Mouse (Mus musculus): ENCODE measurements around the gene Stc2. TPM values are rescaled to one million over a fixed set of nuclear protein-coding genes. Genes with fewer than 3 reads are reported as not detected.

Stc2 gene
- polyA plus RNA-seq (2015; fragmentation: Nextera tagmentation; extraction: Ambion mirVana), result 1.2 and 2.8 TPM in 2 replicates

GRCm38 (mm10) chr11:31369648-31370286 lies at the start of gene Stc2:
Gene Stc2 (minus strand): TSS chr11:31370074.
- Histone ChIP-seq H3K4me3 (replicated peaks) (peak within 1 kb of the TSS; percentile 67), H3K27me3 (replicated peaks) (peaks cover 35% of the 10 kb centered on the region), H3K4me2 (peak within 1 kb of the TSS; percentile 99), H3K27ac (replicated peaks) (no peak within 1 kb of the TSS), H3K4me1 (peaks cover 27% of the 10 kb centered on the region), H3K36me3 (no peaks in the 10 kb centered on the region), H3K9ac (replicated peaks) (peak within 1 kb of the TSS; percentile 45), H3K9me3 (replicated peaks) (no peaks in the 10 kb centered on the region)
- under 1% methylated on average over 51 of the region's 51 CpGs for WGBS
- peak; percentile 85 for ATAC-seq (ENCODE audit: low FRiP score)

- WGBS, result 89% methylated on average over 5 of the region's 5 CpGs
- no peaks in the 10 kb centered on the region for H3K27me3 ChIP-seq (replicated peaks)
- no peaks in the 10 kb centered on the region for H3K9me3 ChIP-seq (replicated peaks)
- no peak overlapping the region for H3K9ac ChIP-seq (replicated peaks)
- H3K4me2 ChIP-seq, result no peak overlapping the region
- H3K4me3 ChIP-seq (replicated peaks), result no peak overlapping the region
- no peak for ATAC-seq (ENCODE audit: low FRiP score)
- no peak overlapping the region for H3K27ac ChIP-seq (replicated peaks)
- H3K4me1 ChIP-seq, result no peaks in the 10 kb centered on the region
- no peaks in the 10 kb centered on the region for H3K36me3 ChIP-seq
These were observed 47.2 kb upstream of the Stc2 start for GRCm38 (mm10) chr11:31417071-31417470.

- WGBS, result 83% methylated on average over 3 of the region's 3 CpGs
- Histone ChIP-seq H3K4me2 (no peak overlapping the region), H3K4me3 (replicated peaks) (no peak overlapping the region), H3K27ac (replicated peaks) (no peak overlapping the region), H3K36me3 (no peaks in the 10 kb centered on the region), H3K9me3 (replicated peaks) (no peaks in the 10 kb centered on the region), H3K9ac (replicated peaks) (no peak overlapping the region), H3K4me1 (no peaks in the 10 kb centered on the region), H3K27me3 (replicated peaks) (no peaks in the 10 kb centered on the region)
- no peak for ATAC-seq (ENCODE audit: low FRiP score)
These were observed 42.5 kb upstream of the Stc2 start for GRCm38 (mm10) chr11:31412376-31412775.

GRCm38 (mm10) chr11:31406736-31407135 lies 36.9 kb upstream of the Stc2 start:
- H3K4me1 ChIP-seq, result no peaks in the 10 kb centered on the region
- no peak for ATAC-seq (ENCODE audit: low FRiP score)
- H3K4me2 ChIP-seq, result no peak overlapping the region
- no peak overlapping the region for H3K4me3 ChIP-seq (replicated peaks)
- H3K9me3 ChIP-seq (replicated peaks), result no peaks in the 10 kb centered on the region
- 92% methylated on average over 1 of the region's 1 CpGs for WGBS
- no peaks in the 10 kb centered on the region for H3K27me3 ChIP-seq (replicated peaks)
- no peak overlapping the region for H3K9ac ChIP-seq (replicated peaks)
- H3K36me3 ChIP-seq, result no peaks in the 10 kb centered on the region
- no peak overlapping the region for H3K27ac ChIP-seq (replicated peaks)

GRCm38 (mm10) chr11:31403080-31403479 lies 33.2 kb upstream of the Stc2 start:
- Histone ChIP-seq H3K27me3 (replicated peaks) (no peaks in the 10 kb centered on the region), H3K27ac (replicated peaks) (no peak overlapping the region), H3K4me1 (no peaks in the 10 kb centered on the region), H3K9ac (replicated peaks) (no peak overlapping the region), H3K9me3 (replicated peaks) (no peaks in the 10 kb centered on the region), H3K4me3 (replicated peaks) (no peak overlapping the region), H3K36me3 (no peaks in the 10 kb centered on the region), H3K4me2 (no peak overlapping the region)
- no peak for ATAC-seq (ENCODE audit: low FRiP score)
- 95% methylated on average over 1 of the region's 1 CpGs for WGBS

GRCm38 (mm10) chr11:31398604-31399003 lies 28.7 kb upstream of the Stc2 start:
- H3K27ac ChIP-seq (replicated peaks), result no peak overlapping the region
- no peak overlapping the region for H3K4me2 ChIP-seq
- no peaks in the 10 kb centered on the region for H3K36me3 ChIP-seq
- H3K9me3 ChIP-seq (replicated peaks), result no peaks in the 10 kb centered on the region
- no peak overlapping the region for H3K4me3 ChIP-seq (replicated peaks)
- no peak for ATAC-seq (ENCODE audit: low FRiP score)
- WGBS, result 66% methylated on average over 2 of the region's 2 CpGs
- no peak overlapping the region for H3K9ac ChIP-seq (replicated peaks)
- H3K4me1 ChIP-seq, result no peaks in the 10 kb centered on the region
- H3K27me3 ChIP-seq (replicated peaks), result no peaks in the 10 kb centered on the region

GRCm38 (mm10) chr11:31396638-31397417 lies 27.0 kb upstream of the Stc2 start:
- ATAC-seq (ENCODE audit: low FRiP score), result no peak
- Histone ChIP-seq H3K9me3 (replicated peaks) (no peaks in the 10 kb centered on the region), H3K27me3 (replicated peaks) (no peaks in the 10 kb centered on the region), H3K36me3 (no peaks in the 10 kb centered on the region), H3K4me2 (no peak overlapping the region), H3K4me1 (no peaks in the 10 kb centered on the region), H3K27ac (replicated peaks) (no peak overlapping the region), H3K4me3 (replicated peaks) (no peak overlapping the region), H3K9ac (replicated peaks) (no peak overlapping the region)
- WGBS, result 76% methylated on average over 6 of the region's 6 CpGs

- no peak for ATAC-seq (ENCODE audit: low FRiP score)
- Histone ChIP-seq H3K36me3 (no peaks in the 10 kb centered on the region), H3K4me3 (replicated peaks) (no peak overlapping the region), H3K4me1 (no peaks in the 10 kb centered on the region), H3K9me3 (replicated peaks) (no peaks in the 10 kb centered on the region), H3K27me3 (replicated peaks) (no peaks in the 10 kb centered on the region), H3K4me2 (no peak overlapping the region), H3K9ac (replicated peaks) (no peak overlapping the region), H3K27ac (replicated peaks) (no peak overlapping the region)
- WGBS, result 81% methylated on average over 6 of the region's 6 CpGs
These were observed 24.2 kb upstream of the Stc2 start for GRCm38 (mm10) chr11:31394026-31394425.

- H3K27ac ChIP-seq (replicated peaks), result no peak overlapping the region
- H3K36me3 ChIP-seq, result no peaks in the 10 kb centered on the region
- no peaks in the 10 kb centered on the region for H3K27me3 ChIP-seq (replicated peaks)
- H3K9ac ChIP-seq (replicated peaks), result no peak overlapping the region
- H3K9me3 ChIP-seq (replicated peaks), result no peaks in the 10 kb centered on the region
- H3K4me3 ChIP-seq (replicated peaks), result no peak overlapping the region
- no peak for ATAC-seq (ENCODE audit: low FRiP score)
- no peak overlapping the region for H3K4me2 ChIP-seq
- WGBS, result 82% methylated on average over 5 of the region's 5 CpGs
- H3K4me1 ChIP-seq, result no peaks in the 10 kb centered on the region
These were observed 22.5 kb upstream of the Stc2 start for GRCm38 (mm10) chr11:31392340-31392739.

GRCm38 (mm10) chr11:31388890-31389289 lies 19.0 kb upstream of the Stc2 start:
- ATAC-seq (ENCODE audit: low FRiP score), result no peak
- no peaks in the 10 kb centered on the region for H3K27me3 ChIP-seq (replicated peaks)
- no peaks in the 10 kb centered on the region for H3K36me3 ChIP-seq
- no peaks in the 10 kb centered on the region for H3K9me3 ChIP-seq (replicated peaks)
- WGBS, result 75% methylated on average over 4 of the region's 4 CpGs
- no peaks in the 10 kb centered on the region for H3K4me1 ChIP-seq
- H3K4me3 ChIP-seq (replicated peaks), result no peak overlapping the region
- H3K4me2 ChIP-seq, result no peak overlapping the region
- H3K27ac ChIP-seq (replicated peaks), result no peak overlapping the region
- H3K9ac ChIP-seq (replicated peaks), result no peak overlapping the region

- no peak overlapping the region for H3K27ac ChIP-seq (replicated peaks)
- H3K9me3 ChIP-seq (replicated peaks), result no peaks in the 10 kb centered on the region
- WGBS, result 89% methylated on average over 5 of the region's 5 CpGs
- H3K4me2 ChIP-seq, result no peak overlapping the region
- H3K9ac ChIP-seq (replicated peaks), result no peak overlapping the region
- no peaks in the 10 kb centered on the region for H3K27me3 ChIP-seq (replicated peaks)
- no peaks in the 10 kb centered on the region for H3K4me1 ChIP-seq
- ATAC-seq (ENCODE audit: low FRiP score), result no peak
- no peak overlapping the region for H3K4me3 ChIP-seq (replicated peaks)
- H3K36me3 ChIP-seq, result no peaks in the 10 kb centered on the region
These were observed 17.7 kb upstream of the Stc2 start for GRCm38 (mm10) chr11:31387526-31387925.

- Histone ChIP-seq H3K27me3 (replicated peaks) (no peaks in the 10 kb centered on the region), H3K9ac (replicated peaks) (no peak overlapping the region), H3K36me3 (no peaks in the 10 kb centered on the region), H3K4me3 (replicated peaks) (no peak overlapping the region), H3K27ac (replicated peaks) (no peak overlapping the region), H3K9me3 (replicated peaks) (no peaks in the 10 kb centered on the region), H3K4me1 (no peaks in the 10 kb centered on the region), H3K4me2 (no peak overlapping the region)
- 70% methylated on average over 3 of the region's 3 CpGs for WGBS
- ATAC-seq (ENCODE audit: low FRiP score), result no peak
These were observed 16.7 kb upstream of the Stc2 start for GRCm38 (mm10) chr11:31386571-31386970.

All from neural tube, embryonic 15.5 days (tissue).